Mouse (Mus musculus) thymus, adult 2 months (tissue): ENCODE data around the gene Dcaf4.

Source experiments
- CTCF ChIP-seq: fragments of 200-500 bp; IDR thresholded peaks from 2 replicates; pipeline ENCODE4 v1.5.1; 2012; ENCODE audit warnings: mild to moderate bottlenecking, control low read depth, low read length, moderate library complexity, borderline replicate concordance; ENCODE audit not compliant: control insufficient read depth, poor library complexity, insufficient read depth; ENCODE audit errors: extremely low read depth
- POLR2A ChIP-seq: fragments of 200-500 bp; IDR thresholded peaks from 2 replicates; pipeline ENCODE4 v1.6.1; 2012; ENCODE audit warnings: mild to moderate bottlenecking, low read length, control low read depth, moderate library complexity; ENCODE audit not compliant: control insufficient read depth, poor library complexity, insufficient read depth; ENCODE audit errors: extremely low read depth

DNA sequence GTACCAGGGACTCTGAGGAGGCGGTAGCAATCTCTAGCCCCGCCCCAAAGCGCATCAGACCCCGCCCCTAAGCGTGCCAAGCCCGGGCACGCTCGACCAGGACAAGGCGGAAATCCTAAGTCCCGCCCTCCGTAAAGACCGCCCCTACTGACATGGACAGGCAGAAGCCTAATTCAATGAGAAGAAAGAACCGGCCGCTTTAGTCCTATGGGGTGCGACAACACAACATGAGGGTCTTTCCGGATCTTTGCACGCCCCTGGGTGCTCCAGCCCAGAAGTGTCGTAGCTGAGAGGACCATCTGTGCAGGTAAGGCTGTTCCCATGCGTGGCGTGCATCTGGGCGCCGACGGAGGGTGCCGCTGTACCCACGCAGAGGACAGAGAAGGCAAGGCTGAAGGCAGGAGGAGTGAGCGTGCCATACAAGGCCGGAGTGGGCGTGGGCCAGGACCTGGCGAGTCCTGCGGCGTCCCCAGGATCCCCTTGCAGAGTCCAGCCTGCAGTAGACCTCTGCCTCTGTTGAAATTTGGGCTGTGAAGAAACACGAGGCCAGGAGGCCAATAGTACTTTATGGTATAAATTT is at the start of gene Dcaf4:
- TF ChIP-seq CTCF (0 out of 2 replicates have a peak, but pooled peaks have one; percentile 34), POLR2A (peak; percentile 27)
